Mouse (Mus musculus) spleen, adult 2 months (tissue): ENCODE data around the gene Slc5a10. TPM values are rescaled to one million over a fixed set of nuclear protein-coding genes. Genes with fewer than 3 reads are reported as not detected.

ENCODE experiments used
- DNase-seq, 2 experiments: peaks; one replicate each; pipeline versions ENCODE4 v3.0.0 to v3.0.0-alpha.2; 2012 to 2021; ENCODE audit warnings: low spot score in 2 of 2, low read depth in 1 of 2
- H3K27ac ChIP-seq: fragments of 200-500 bp; 2 replicates; pipeline ENCODE4 v1.5.1; 2012; ENCODE audit warnings: low read length, inconsistent platforms; ENCODE audit not compliant: insufficient read depth
- H3K27me3 ChIP-seq: fragments of 200-500 bp; 2 replicates; pipeline ENCODE4 v1.6.1; 2012; ENCODE audit warnings: mild to moderate bottlenecking, moderate library complexity, low read length, inconsistent platforms; ENCODE audit not compliant: control insufficient read depth, insufficient read depth
- H3K36me3 ChIP-seq: fragments of 200-500 bp; 2 replicates; pipeline ENCODE4 v1.6.1; 2012; ENCODE audit warnings: mild to moderate bottlenecking, low read length, inconsistent platforms; ENCODE audit not compliant: control insufficient read depth, insufficient read depth
- H3K4me1 ChIP-seq: fragments of 200-500 bp; 2 replicates; pipeline ENCODE4 v1.6.1; 2011; ENCODE audit warnings: inconsistent platforms; ENCODE audit not compliant: control insufficient read depth, insufficient read depth, insufficient read length
- H3K4me3 ChIP-seq: fragments of 200-500 bp; 2 replicates; pipeline ENCODE4 v1.5.1; 2011; ENCODE audit warnings: mild to moderate bottlenecking, inconsistent platforms; ENCODE audit not compliant: insufficient read depth, insufficient read length; ENCODE audit errors: extremely low read depth
- CTCF ChIP-seq: fragments of 200-500 bp; IDR thresholded peaks from 2 replicates; pipeline ENCODE4 v1.5.1; 2011; ENCODE audit warnings: mild to moderate bottlenecking, inconsistent platforms; ENCODE audit not compliant: insufficient read depth, insufficient read length, insufficient replicate concordance; ENCODE audit errors: extremely low read depth
- POLR2A ChIP-seq: fragments of 200-500 bp; IDR thresholded peaks from 2 replicates; pipeline ENCODE4 v1.6.1; 2011; ENCODE audit warnings: low read depth, low read length, inconsistent platforms
- WGBS: fragments of 180-500 bp; shearing (Covaris S2); methylation state at CpG from one replicate; pipeline ENCODE4 v1.1.7; 2018; 5-methylcytosine and 5-hydroxymethylcytosine counted together
- polyA plus RNA-seq: library from polyadenylated mRNA; depleted of rRNA; stranded (reverse); fragments of >200 nt; gene quantifications from 2 replicates; pipeline ENCODE4 v1.2.3, GENCODE M21; 2012

The Slc5a10 gene
- polyA plus RNA-seq, 1 experiment, result 0.06 TPM

DNA sequence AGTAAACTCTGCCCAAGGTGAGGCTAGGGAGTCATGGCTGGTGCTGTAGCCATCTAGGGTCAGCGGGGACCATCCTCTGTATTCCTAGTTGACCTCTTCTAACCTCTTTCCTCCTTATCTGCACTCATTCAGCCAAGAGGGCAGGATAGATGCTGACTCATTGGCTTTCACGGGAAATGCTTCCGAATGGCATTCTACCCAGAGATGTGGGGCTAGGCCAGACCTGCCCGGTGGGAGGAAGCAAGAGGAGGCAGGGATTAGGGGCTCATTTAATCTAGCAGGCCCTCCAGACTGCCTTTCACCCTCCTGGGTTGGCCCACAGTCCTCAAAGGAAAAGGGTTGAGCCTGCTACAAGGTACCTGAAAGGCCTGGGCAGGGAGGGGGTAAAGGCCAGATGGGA, 14.4 kb downstream of the Slc5a10 start:
- Histone ChIP-seq H3K27me3 (no peaks in the 10 kb centered on the region), H3K27ac (no peak overlapping the region), H3K4me3 (no peak overlapping the region), H3K4me1 (no peaks in the 10 kb centered on the region; the same call in 1 of the 2 replicates), H3K36me3 (no peaks in the 10 kb centered on the region)
- DNase-seq, result no peak
- no peak for TF ChIP-seq POLR2A
- no peak for TF ChIP-seq CTCF
- WGBS, result 82% methylated on average over 4 of the region's 4 CpGs

DNA sequence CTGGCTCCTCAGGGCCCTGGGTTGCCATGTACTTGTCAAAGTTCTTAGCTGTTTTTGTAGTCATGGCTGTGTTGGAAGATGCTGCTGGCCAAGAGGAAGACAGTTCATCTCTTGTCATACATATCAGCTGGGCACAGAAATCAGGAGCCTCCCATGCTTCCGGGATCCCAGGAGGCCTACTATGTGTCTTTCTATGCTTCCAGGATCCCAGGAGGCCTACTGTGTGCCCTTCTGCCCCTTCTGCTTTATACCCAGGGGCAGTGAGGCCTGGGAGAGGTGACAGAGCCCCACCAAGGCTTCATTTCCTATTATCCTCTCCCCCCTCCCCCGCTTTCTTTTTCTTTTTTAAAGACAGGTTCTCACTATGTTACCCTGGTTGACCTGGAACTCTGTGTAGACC, 15.0 kb downstream of the Slc5a10 start:
- no peak for DNase-seq
- H3K27ac ChIP-seq, result no peak overlapping the region
- H3K36me3 ChIP-seq, result no peaks in the 10 kb centered on the region
- H3K4me3 ChIP-seq, result no peak overlapping the region
- no peaks in the 10 kb centered on the region; the same call in 1 of the 2 replicates for H3K4me1 ChIP-seq
- 84% methylated on average over 2 of the region's 2 CpGs for WGBS
- TF ChIP-seq POLR2A (no peak), CTCF (no peak)
- H3K27me3 ChIP-seq, result no peaks in the 10 kb centered on the region

DNA sequence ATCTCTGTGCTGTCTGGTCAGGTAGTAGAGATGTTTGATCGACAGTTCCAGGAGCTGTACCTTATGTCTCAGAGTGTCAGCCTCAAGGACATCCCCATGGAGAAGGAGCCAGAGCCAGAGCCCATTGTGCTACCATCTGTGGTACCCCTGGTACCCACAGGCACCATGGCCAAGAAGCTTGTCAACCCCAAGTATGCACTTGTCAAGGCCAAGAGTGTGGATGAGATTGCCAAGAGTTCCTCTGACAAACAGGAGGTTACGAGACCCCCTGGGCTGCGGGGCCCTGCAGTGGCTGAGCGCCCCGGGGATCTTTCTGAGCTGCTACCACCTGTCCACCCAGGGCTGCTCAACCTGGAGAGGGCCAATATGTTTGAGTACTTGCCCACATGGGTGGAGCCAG, 18.1 kb downstream of the Slc5a10 start:
- H3K4me3 ChIP-seq, result no peak overlapping the region
- WGBS, result 95% methylated on average over 5 of the region's 5 CpGs
- TF ChIP-seq POLR2A, result no peak
- no peak for TF ChIP-seq CTCF
- DNase-seq, result no peak
- no peaks in the 10 kb centered on the region for H3K27me3 ChIP-seq
- peaks cover 4% of the 10 kb centered on the region; the same call in 1 of the 2 replicates for H3K4me1 ChIP-seq
- no peaks in the 10 kb centered on the region for H3K36me3 ChIP-seq
- no peak overlapping the region for H3K27ac ChIP-seq

DNA sequence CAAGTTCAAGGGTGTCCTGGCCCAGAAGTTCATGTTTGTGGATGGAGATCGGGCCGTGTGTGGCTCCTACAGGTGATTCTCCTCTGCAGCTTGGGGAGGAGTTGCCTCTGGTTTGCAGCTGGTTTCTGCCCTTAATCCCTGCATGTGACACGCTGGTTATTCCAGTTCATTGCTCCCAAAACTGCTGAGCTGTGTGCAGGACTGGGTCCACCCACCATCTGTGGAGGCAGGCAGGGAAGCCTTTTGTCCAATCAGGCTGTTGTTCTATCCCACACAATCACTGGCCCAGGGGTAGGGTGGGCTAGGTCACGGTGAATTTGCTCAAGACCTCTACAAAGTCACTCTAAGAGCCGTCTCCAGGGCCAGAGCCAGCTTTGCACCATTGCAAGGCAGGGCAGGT, 18.9 kb downstream of the Slc5a10 start:
- Histone ChIP-seq H3K27ac (no peak overlapping the region), H3K27me3 (no peaks in the 10 kb centered on the region), H3K4me3 (no peak overlapping the region), H3K36me3 (no peaks in the 10 kb centered on the region), H3K4me1 (peaks cover 4% of the 10 kb centered on the region; the same call in 1 of the 2 replicates)
- 88% methylated on average over 5 of the region's 5 CpGs for WGBS
- no peak for TF ChIP-seq POLR2A
- TF ChIP-seq CTCF, result no peak
- no peak for DNase-seq

DNA sequence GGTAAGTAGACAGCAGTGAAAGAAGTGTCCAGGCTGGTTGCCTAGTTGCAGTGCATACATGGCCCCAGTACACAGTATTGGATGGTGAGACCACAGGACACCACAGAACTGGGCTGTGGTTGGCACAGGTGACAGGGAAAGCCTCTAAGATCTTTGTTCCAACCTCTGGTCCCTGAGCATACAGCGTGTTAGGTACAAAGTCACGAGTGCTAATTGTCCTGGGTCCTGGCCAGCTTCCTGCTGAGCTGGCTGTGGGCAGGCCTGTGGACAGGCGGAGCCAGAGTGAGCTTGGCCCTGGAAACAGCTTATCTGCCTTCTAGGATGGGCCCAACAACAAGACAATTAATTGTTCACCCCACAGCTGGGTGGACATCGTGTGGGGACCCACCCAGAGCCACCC, 20.7 kb downstream of the Slc5a10 start:
- no peak for DNase-seq
- Histone ChIP-seq H3K27me3 (no peaks in the 10 kb centered on the region), H3K27ac (no peak overlapping the region), H3K36me3 (no peaks in the 10 kb centered on the region), H3K4me1 (peaks cover 4% of the 10 kb centered on the region; the same call in 1 of the 2 replicates), H3K4me3 (no peak overlapping the region)
- 62% methylated on average over 4 of the region's 4 CpGs for WGBS
- TF ChIP-seq POLR2A (no peak), CTCF (no peak)

DNA sequence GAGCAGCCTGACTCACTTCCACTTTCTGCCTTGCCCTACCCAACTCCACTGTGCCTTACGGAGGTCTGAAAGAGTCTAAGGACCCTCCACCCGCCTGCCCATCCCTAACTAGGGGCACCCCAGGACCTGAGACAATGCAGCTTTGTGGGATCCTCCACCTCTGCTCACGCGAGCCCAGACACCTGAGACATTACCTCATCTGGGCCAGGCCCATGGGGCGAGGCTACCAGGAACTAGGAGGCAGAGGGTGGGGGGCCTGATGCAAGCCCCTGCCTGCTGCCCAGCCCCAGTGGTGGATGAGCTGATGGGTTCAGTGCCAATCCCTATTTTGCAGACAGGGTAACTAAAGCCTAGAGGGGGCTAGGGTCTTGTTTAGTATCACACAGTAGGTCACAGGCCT, 21.2 kb downstream of the Slc5a10 start:
- no peak for TF ChIP-seq CTCF
- TF ChIP-seq POLR2A, result no peak
- Histone ChIP-seq H3K36me3 (no peaks in the 10 kb centered on the region), H3K27me3 (no peaks in the 10 kb centered on the region), H3K4me3 (no peak overlapping the region), H3K27ac (no peak overlapping the region), H3K4me1 (peaks cover 4% of the 10 kb centered on the region; the same call in 1 of the 2 replicates)
- 84% methylated on average over 5 of the region's 5 CpGs for WGBS
- DNase-seq, result no peak

DNA sequence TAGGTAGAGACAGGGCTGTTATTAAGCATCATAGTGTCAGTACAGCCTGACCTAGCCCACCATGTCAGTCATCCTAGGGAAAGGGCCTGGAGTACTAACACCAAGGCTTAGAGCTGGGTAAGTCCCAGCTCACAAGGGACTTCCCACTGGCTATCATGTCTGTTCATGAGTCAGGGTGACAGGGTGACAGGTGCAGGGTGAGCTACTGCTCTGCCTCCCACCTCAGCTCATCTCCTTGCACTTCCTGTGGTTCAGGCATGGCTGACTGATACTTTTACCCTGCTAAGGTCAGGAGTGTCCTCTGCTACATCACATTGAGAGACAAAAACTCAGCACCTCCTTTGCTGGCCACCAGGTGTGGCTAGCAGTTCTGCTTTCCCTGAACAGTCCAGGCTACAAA, 21.8 kb downstream of the Slc5a10 start:
- no peaks in the 10 kb centered on the region for H3K36me3 ChIP-seq
- no peak for DNase-seq
- no peak overlapping the region for H3K27ac ChIP-seq
- H3K4me3 ChIP-seq, result no peak overlapping the region
- peaks cover 4% of the 10 kb centered on the region; the same call in 1 of the 2 replicates for H3K4me1 ChIP-seq
- TF ChIP-seq POLR2A, result no peak
- TF ChIP-seq CTCF, result no peak
- no peaks in the 10 kb centered on the region for H3K27me3 ChIP-seq
